Mouse (Mus musculus): ENCODE results near the gene Rsph1.

- TF ChIP-seq KAT2A (IDR thresholded peaks at IDR 0.05; ENCODE audit: insufficient replicate concordance, low read length), result no peak
- TF ChIP-seq CHD1 (IDR thresholded peaks at IDR 0.05; ENCODE audit: low read depth, low read length), result no peak
- peak; percentile 38 to 66; a peak in 3 of 4 replicates for TF ChIP-seq CTCF (conservative IDR thresholded peaks at IDR 0.05 in 1 of 2, IDR thresholded peaks at IDR 0.05 in 1 of 2; ENCODE audit: low read depth in 2 of 2, low read length in 2 of 2)
- TF ChIP-seq E2F4 (IDR thresholded peaks at IDR 0.05; ENCODE audit: insufficient replicate concordance, low read depth, low read length), result no peak
- no peak for TF ChIP-seq JUND (conservative IDR thresholded peaks at IDR 0.05; ENCODE audit: low read depth, low read length)
- TF ChIP-seq MYC (IDR thresholded peaks at IDR 0.05; ENCODE audit: low read depth, low read length), result no peak
- no peak for TF ChIP-seq USF1 (IDR thresholded peaks at IDR 0.05; ENCODE audit: low read depth, low read length)
Observed at GRCm38 (mm10) chr17:31325451-31326219, 48.5 kb upstream of the Rsph1 start.
